Mouse (Mus musculus) embryo, embryonic 11 days (tissue): ENCODE measurements around the gene Lama4.

Experiments used
- DNase-seq: peaks from one replicate; pipeline ENCODE4 v3.0.0-alpha.2; 2015

Gene Lama4

DNA sequence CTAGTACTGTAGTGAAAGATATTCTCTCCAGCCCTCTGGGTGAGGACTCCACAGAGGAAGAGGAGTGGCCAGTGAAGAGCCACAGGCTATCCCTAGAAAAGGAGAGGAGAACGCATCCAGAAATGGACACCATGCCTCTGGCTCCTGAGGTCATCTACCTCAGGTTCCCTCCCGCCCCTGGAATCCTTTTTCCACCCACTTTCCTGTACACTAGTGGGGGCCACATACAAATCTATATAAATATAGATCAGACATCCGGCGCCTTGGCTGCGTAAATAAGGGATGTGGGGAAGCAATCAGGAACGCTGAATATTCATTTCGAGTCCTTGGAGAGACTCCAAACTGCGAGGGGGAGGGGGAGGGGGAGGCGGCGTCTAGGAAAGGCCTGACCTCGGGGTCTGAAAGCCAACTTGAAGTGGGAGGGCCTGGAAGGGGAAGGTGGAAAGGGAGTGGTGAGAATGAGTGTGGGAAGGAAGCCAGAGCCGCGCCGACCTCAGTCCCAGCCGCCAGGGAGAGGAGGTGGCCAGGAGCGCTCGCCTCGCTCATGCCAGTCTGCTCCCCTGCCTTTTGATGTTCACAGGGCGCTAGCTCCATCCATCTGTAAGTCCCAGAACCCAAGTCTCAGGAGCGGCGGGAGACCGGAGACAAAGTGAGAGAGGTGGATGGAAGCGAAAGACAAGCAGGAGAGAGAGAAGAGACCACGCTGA lies at the start of gene Lama4:
Lama4 (plus strand) TSS at position 441 of the 707 bp plus-strand sequence.
- DNase-seq = peak; percentile 76

DNA sequence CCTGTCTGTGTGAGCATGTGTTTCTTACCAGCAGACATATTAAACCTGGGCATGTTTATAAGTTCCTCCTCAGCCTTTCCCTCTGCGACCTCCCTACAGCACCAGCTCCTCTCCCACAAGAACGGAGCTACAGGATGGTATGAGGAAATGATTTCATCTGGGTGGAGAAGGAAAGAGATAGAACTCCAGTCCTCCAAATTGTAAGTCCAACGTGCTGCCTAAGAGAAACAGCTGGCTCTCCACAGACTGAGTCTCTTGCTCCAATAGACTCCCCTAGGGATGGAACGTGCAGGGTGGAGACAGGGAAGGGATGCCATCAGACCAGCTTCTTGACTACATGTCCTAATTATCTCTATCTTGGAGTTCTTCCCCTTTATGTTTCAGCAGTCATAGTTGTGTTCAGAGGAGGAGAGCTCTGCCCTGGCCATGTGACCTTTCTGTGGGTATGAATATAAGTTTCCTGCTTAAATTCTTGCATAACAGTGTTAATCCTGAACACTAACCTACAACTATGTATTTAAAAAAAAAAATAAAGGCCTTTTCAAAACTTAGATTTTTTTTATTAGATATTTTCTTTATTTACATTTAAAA lies 49.2 kb upstream of the Lama4 start:
- no peak for DNase-seq

DNA sequence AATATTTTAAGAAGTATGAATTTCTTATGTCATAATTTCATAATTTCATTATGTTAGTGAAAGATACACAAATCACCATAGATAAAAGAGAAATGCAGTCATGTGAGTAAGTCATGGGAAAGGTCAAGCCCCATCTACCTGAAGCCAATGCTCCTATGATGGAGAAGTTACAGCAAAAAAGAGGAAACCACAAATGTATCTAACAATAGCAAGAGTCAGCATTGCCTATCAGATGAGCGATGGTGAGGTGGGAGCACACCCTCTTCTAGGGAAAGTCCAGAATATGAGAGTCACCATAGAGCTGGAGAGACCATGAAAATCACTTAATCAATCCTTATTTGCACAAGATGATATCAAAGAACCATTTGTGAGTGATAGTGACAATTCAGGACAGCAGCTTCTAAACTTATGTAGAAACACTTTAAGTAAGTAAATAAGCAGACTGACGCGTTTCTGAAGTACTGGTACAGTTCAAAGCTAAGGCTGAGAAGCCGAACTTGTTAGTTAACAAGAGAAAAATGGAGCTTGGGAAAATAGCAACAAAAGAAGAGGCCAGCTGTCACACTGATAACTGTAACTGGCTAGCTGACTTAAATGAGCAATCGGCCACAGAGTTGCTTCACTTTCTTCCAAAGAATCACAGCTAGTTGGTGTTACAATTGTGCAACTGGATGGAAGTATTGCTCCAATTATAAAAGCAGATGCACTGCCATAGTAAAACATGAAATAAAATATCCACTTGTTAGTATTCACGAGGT lies 36.2 kb upstream of the Lama4 start:
- DNase-seq = no peak

DNA sequence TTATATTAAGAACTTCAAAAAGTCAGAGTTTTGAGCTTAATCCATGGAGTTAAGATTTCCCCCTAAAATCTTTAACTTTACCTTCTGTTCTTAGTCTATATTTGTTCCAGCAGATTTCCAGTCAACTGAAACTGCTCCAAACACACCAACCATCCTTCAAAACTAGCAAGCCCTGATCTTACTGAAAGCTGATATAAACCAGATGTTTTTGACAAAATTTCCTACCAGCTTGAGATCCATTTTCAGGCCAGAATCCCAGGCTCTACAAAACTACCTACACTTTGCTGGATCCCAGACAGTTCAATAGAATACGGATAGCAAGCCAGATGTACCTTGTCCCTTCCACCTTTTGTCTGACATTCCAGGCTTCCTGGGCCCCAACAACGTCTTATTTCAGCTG lies 20.6 kb upstream of the Lama4 start:
- DNase-seq = peak; percentile 22

DNA sequence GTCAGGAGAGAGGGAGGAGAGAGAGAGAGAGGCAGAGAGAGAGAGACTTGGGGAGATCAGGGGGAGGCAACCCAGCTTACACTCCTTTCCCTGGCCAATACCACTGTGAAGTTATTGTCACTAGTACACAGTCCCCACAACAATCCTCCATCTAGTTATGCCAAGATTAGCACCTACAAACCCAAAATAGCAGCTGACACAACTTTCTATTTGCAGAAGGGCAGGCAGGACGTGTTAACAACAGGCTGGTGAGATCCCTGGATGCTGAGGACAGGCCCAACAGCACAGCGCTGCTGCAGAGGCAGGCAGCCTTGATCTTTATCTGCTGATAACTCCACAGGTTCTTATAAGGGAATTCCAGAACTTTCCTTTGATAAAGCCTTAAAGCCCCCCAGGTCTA lies 3.4 kb upstream of the Lama4 start:
- DNase-seq = no peak

DNA sequence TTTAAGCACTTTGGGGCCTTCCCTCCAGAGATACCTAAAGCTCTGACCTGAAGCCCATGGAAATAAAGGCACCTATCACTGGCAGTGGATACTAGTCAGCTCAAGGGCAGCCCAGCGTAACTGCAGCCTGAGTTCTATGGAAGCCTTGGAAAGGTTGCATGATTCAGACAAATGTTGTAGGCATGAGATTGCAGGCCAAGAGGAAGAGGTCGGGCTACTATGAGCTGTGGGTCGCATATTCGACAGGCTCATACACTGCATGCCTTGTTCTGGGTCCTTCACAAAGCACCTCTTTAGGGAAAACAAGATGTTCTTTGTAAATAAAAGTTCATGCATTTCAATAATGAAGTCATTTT lies 618 bp upstream of the Lama4 start:
- DNase-seq = no peak

GRCm38 (mm10) chr10:38965857-38966256 lies 542 bp downstream of the Lama4 start:
- DNase-seq = peak; percentile 52

- no peak for DNase-seq
Observed at GRCm38 (mm10) chr10:38966646-38967045, 1.3 kb downstream of the Lama4 start.

GRCm38 (mm10) chr10:38968326-38969072 lies 3.2 kb downstream of the Lama4 start:
- no peak for DNase-seq

- no peak for DNase-seq
Observed at GRCm38 (mm10) chr10:38969543-38969942, 4.2 kb downstream of the Lama4 start.

- no peak for DNase-seq
Observed at GRCm38 (mm10) chr10:38969975-38970374, 4.7 kb downstream of the Lama4 start.

GRCm38 (mm10) chr10:38972221-38972946 lies 7.1 kb downstream of the Lama4 start:
- DNase-seq = no peak

DNA sequence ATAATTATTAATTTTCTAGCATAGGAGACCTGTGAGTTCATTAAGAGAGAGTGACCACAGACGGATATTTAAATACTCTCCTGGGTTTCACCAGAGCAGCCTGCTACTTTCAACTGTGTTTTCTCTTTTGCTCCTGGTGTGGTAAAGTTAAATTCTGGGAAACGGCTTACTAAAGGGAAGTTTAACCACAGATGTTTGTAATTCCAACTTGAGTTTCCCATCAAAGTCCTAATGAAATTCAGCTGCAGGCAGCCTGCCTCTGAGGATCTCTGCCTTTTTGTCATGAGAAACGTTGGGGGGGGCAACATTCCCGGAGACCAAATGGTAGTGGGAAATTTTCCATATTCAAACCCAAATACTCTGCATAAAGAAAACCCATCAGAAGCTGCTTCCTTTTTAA lies 7.7 kb downstream of the Lama4 start:
- peak; percentile 82 for DNase-seq

GRCm38 (mm10) chr10:38978195-38978594 lies 12.9 kb downstream of the Lama4 start:
- no peak for DNase-seq

- DNase-seq = no peak
Observed at GRCm38 (mm10) chr10:38979699-38980098, 14.4 kb downstream of the Lama4 start.

DNA sequence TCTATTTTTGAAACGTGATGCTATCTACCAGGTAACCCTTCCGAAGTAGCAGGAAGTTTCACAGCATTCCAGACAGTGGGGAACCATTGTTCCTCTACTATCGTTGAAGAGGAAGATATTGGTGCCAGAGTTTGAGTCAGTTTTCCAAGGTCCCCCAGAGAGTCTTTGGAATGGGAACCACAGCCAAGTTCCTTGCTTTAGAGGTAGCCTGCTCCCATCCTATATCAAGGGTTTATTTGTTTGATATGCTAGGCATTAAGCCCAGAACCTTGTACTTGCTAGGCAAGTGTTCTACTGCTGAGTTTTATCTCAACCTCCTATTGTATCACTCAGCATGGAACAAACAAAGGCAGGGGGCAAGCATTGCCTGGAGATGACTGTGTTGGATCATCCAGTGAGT lies 15.7 kb downstream of the Lama4 start:
- no peak for DNase-seq

- no peak for DNase-seq
Observed at GRCm38 (mm10) chr10:38984358-38985075, 19.2 kb downstream of the Lama4 start.

DNA sequence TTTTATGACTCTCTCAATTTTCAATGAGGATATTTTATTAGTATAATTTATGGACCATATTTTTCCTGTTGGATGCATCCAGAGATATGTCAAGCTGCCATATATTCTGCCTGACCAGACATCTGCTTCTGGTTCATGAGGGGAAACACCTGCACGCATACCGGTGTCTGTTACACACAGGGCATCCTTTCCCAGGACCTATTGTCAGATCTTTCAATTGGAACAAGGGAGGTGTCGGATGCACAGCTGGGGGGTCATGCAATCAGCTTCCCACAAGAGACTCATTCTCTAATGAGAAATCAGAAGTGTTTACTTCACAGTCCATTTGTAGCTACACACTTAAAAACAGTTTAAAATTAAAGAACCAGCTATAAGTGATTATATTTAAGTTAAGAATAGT lies 20.7 kb downstream of the Lama4 start:
- peak; percentile 26 for DNase-seq

GRCm38 (mm10) chr10:38992827-38993226 lies 27.5 kb downstream of the Lama4 start:
- no peak for DNase-seq

DNA sequence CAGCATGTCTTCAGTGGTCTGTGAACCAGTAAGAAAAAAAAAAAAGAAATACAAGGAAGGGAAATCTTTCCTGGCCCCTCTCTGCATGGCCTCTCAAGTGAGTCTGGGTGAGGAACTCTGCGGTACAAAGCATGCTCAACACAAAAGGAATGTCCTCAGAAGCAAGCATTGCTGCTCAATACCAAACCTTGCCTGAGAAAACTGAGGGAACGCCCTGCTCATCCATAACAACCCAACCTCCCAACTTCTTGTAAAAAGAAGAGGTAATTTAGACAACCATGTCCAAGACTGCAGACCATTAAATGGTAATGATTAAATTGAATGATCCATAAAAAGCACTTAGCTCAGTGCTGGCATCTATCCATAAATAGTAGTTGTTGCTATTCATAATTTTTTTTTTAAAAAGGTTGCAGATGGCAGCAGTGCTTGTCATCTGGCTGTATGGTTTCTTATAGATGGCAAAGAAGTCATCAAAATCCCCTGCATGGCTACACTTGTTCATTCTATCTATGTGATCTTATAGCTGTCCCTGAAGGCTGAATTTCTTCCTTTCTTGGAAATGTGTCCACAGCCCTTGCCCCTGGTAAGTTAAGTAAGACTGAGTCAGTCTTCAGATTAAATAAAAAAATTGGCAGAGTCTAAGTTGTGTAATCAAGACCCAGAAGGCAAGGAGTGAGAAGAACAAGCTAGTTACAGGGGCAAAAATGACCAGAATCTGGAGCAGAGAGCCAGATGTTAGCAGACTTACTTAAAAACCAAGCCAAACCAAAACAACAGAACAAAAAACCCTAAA lies 28.5 kb downstream of the Lama4 start:
- no peak for DNase-seq
